Mouse (Mus musculus) yolk sac, embryonic 10.5 days (tissue): ENCODE results near the gene Klrg1.

Experiments used
- DNase-seq: peaks from one replicate; pipeline ENCODE4 v3.0.0-alpha.2; 2017; ENCODE audit warnings: low spot score

The Klrg1 gene

GRCm38 (mm10) chr6:122292184-122292583 lies 9.5 kb upstream of the Klrg1 start:
- no peak for DNase-seq

- DNase-seq, result no peak
These were observed 9.1 kb upstream of the Klrg1 start for GRCm38 (mm10) chr6:122291735-122292134.

GRCm38 (mm10) chr6:122291264-122291663 lies 8.6 kb upstream of the Klrg1 start:
- DNase-seq, result no peak

GRCm38 (mm10) chr6:122290253-122290652 lies 7.6 kb upstream of the Klrg1 start:
- DNase-seq, result no peak

- no peak for DNase-seq
These were observed 6.6 kb upstream of the Klrg1 start for GRCm38 (mm10) chr6:122289313-122289712.

GRCm38 (mm10) chr6:122288263-122288662 lies 5.6 kb upstream of the Klrg1 start:
- no peak for DNase-seq

- no peak for DNase-seq
These were observed 2.1 kb upstream of the Klrg1 start for GRCm38 (mm10) chr6:122284823-122285222.

GRCm38 (mm10) chr6:122284304-122284703 lies 1.6 kb upstream of the Klrg1 start:
- DNase-seq, result no peak

GRCm38 (mm10) chr6:122283429-122283828 lies 747 bp upstream of the Klrg1 start:
- no peak for DNase-seq

GRCm38 (mm10) chr6:122276565-122276964 lies 6.1 kb downstream of the Klrg1 start:
- DNase-seq, result no peak

GRCm38 (mm10) chr6:122274546-122274945 lies 8.1 kb downstream of the Klrg1 start:
- DNase-seq, result peak; percentile 64

GRCm38 (mm10) chr6:122270152-122270551 lies 12.5 kb downstream of the Klrg1 start:
- DNase-seq, result no peak

- DNase-seq, result no peak
These were observed 13.5 kb downstream of the Klrg1 start for GRCm38 (mm10) chr6:122269170-122269569.

- no peak for DNase-seq
These were observed 14.1 kb downstream of the Klrg1 start for GRCm38 (mm10) chr6:122268561-122268960.

GRCm38 (mm10) chr6:122262543-122262942 lies 20.1 kb downstream of the Klrg1 start:
- DNase-seq, result no peak

GRCm38 (mm10) chr6:122252146-122252545 lies 30.5 kb downstream of the Klrg1 start:
- no peak for DNase-seq

- DNase-seq, result no peak
These were observed 32.6 kb downstream of the Klrg1 start for GRCm38 (mm10) chr6:122250033-122250432.
